Mouse (Mus musculus) left cerebral cortex, adult 2 months (tissue): Measurements from ENCODE around the gene Pik3ap1. TPM values are rescaled to one million over a fixed set of nuclear protein-coding genes. Genes with fewer than 3 reads are reported as not detected.
A peak's percentile ranks its signal among the peaks of the same experiment; 100 is the strongest.

Experiments used
- DNase-seq, 2 experiments: peaks; one replicate each; pipeline ENCODE4 v3.0.0; 2021 to 2022; ENCODE audit warnings: low spot score in 2 of 2, mixed read lengths in 1 of 2; ENCODE audit errors: extremely low spot score in 1 of 2
- H3K27ac ChIP-seq: fragments of 200-600 bp; 2 replicates; pipeline ENCODE4 v1.8.1; 2022
- H3K4me3 ChIP-seq: fragments of 200-600 bp; 2 replicates; pipeline ENCODE4 v1.8.1; 2022
- CTCF ChIP-seq: fragments of 200-600 bp; IDR thresholded peaks from 2 replicates; pipeline ENCODE4 v1.8.1; 2022; ENCODE audit warnings: antibody characterized with exemption, mild to moderate bottlenecking, moderate library complexity
- intact Hi-C: fragments of 180-260 bp; cut with DNase I; formaldehyde crosslinking; loops from one replicate; pipeline ENCODE4 v1.15.1; 2025
- total RNA-seq, 2 experiments: library from RNA; stranded (reverse); gene quantifications; 2 replicates each; pipeline ENCODE4 v1.2.3; 2021

Pik3ap1 gene
- total RNA-seq, 2 experiments from 2014 or later: 2.4 to 2.5 TPM

- TF ChIP-seq CTCF: no peak
- no peak for DNase-seq
- Histone ChIP-seq H3K4me3 (peak overlapping the region; percentile 95), H3K27ac (peak overlapping the region; percentile 98)
- intact Hi-C loops: loop anchor here (1.0 kb wide), 1 partner anchor 218 kb away; the partner anchor contains the start of gene Lcor
Measured at GRCm38 (mm10) chr19:41264331-41264799, 120.5 kb downstream of the Pik3ap1 start.

- no peak for TF ChIP-seq CTCF
- peak within 1 kb of the TSS; percentile 98 for H3K27ac ChIP-seq
- intact Hi-C loops: loop anchor here (1.0 kb wide), 1 partner anchor 219 kb away; the partner anchor contains the start of gene Lcor
- DNase-seq: peak; percentile 88 to 91
- peak within 1 kb of the TSS; percentile 95 for H3K4me3 ChIP-seq
Measured at GRCm38 (mm10) chr19:41263630-41264295, 121.1 kb downstream of the Pik3ap1 start, which contains the start of gene Tm9sf3. Tm9sf3 (minus strand) TSS chr19:41263997.

GRCm38 (mm10) chr19:41262712-41263629 lies 121.9 kb downstream of the Pik3ap1 start:
- Histone ChIP-seq H3K27ac (peak overlapping the region; percentile 98), H3K4me3 (peak overlapping the region; percentile 95)
- TF ChIP-seq CTCF: no peak
- peak; percentile 58 to 67 for DNase-seq
- intact Hi-C loops: no loop called here

GRCm38 (mm10) chr19:41260736-41261135 lies 124.2 kb downstream of the Pik3ap1 start:
- Histone ChIP-seq H3K4me3 (no peak overlapping the region), H3K27ac (no peak overlapping the region)
- no peak for TF ChIP-seq CTCF
- intact Hi-C loops: no loop called here
- no peak for DNase-seq

GRCm38 (mm10) chr19:41259256-41259655 lies 125.6 kb downstream of the Pik3ap1 start:
- Histone ChIP-seq H3K27ac (no peak overlapping the region), H3K4me3 (no peak overlapping the region)
- no peak for TF ChIP-seq CTCF
- DNase-seq: no peak
- intact Hi-C loops: no loop called here

GRCm38 (mm10) chr19:41258707-41259106 lies 126.2 kb downstream of the Pik3ap1 start:
- DNase-seq: no peak
- TF ChIP-seq CTCF: peak; percentile 56
- Histone ChIP-seq H3K27ac (no peak overlapping the region), H3K4me3 (no peak overlapping the region)
- intact Hi-C loops: no loop called here

- no peak for DNase-seq
- Histone ChIP-seq H3K4me3 (no peak overlapping the region), H3K27ac (no peak overlapping the region)
- intact Hi-C loops: no loop called here
- TF ChIP-seq CTCF: no peak
Measured at GRCm38 (mm10) chr19:41254584-41254983, 130.3 kb downstream of the Pik3ap1 start.

- intact Hi-C loops: no loop called here
- Histone ChIP-seq H3K4me3 (no peak overlapping the region), H3K27ac (no peak overlapping the region)
- no peak for DNase-seq
- no peak for TF ChIP-seq CTCF
Measured at GRCm38 (mm10) chr19:41248968-41249367, 135.9 kb downstream of the Pik3ap1 start.

- H3K27ac ChIP-seq: no peak overlapping the region
- intact Hi-C loops: no loop called here
- DNase-seq: no peak
- TF ChIP-seq CTCF: no peak
- H3K4me3 ChIP-seq: no peak overlapping the region
Measured at GRCm38 (mm10) chr19:41248271-41248670, 136.6 kb downstream of the Pik3ap1 start.

GRCm38 (mm10) chr19:41246271-41246670 lies 138.6 kb downstream of the Pik3ap1 start:
- intact Hi-C loops: no loop called here
- H3K4me3 ChIP-seq: no peak overlapping the region
- DNase-seq: no peak
- no peak overlapping the region for H3K27ac ChIP-seq
- no peak for TF ChIP-seq CTCF

- intact Hi-C loops: loop anchor here (5.0 kb wide), 1 partner anchor 157 kb away; no protein-coding TSS in a partner anchor
Measured at GRCm38 (mm10) chr19:41244581-41244980, 140.3 kb downstream of the Pik3ap1 start.

GRCm38 (mm10) chr19:41241997-41242396 lies 142.9 kb downstream of the Pik3ap1 start:
- Histone ChIP-seq H3K27ac (no peak overlapping the region), H3K4me3 (no peak overlapping the region)
- no peak for TF ChIP-seq CTCF
- intact Hi-C loops: loop anchor here (5.0 kb wide), 1 partner anchor 155 kb away; no protein-coding TSS in a partner anchor
- no peak for DNase-seq

More at GRCm38 (mm10) chr19:41244581-41244980, 140.3 kb downstream of the Pik3ap1 start:
- peak; percentile 84 for TF ChIP-seq CTCF
- peak in 1 of 2 experiments; percentile 22 for DNase-seq
- H3K4me3 ChIP-seq: no peak overlapping the region
- H3K27ac ChIP-seq: no peak overlapping the region
